In genomic region chr15:103358278-103359121, GRCm38 (mm10) we compare ENCODE assay signal across 8 mouse cellular contexts. TPM values are rescaled to one million over a fixed set of nuclear protein-coding genes. Genes with fewer than 3 reads are reported as not detected.
A peak's percentile ranks its signal among the peaks of the same experiment; 100 is the strongest.
DNase-seq lines count a peak whose midpoint lies in the region; ATAC-seq lines count a peak whose summit lies in the region.

No protein-coding gene starts in this region.

- 22% methylated on average over 3 of the region's 4 CpGs for WGBS in embryonic facial prominence, embryonic 14.5 days
- WGBS in limb, embryonic 11.5 days, result 30% methylated on average over 4 of the region's 4 CpGs

- H3K27me3 ChIP-seq in embryonic facial prominence, embryonic 14.5 days (replicated peaks; ENCODE audit: control insufficient read depth, insufficient read depth, low read length), result no peaks in the 10 kb centered on the region
- no peaks in the 10 kb centered on the region for H3K27me3 ChIP-seq in limb, embryonic 11.5 days (ENCODE audit: control insufficient read depth, insufficient read depth, low read length)

- H3K36me3 ChIP-seq in embryonic facial prominence, embryonic 14.5 days (ENCODE audit: control insufficient read depth, insufficient read depth, low read length), result peaks cover 37% of the 10 kb centered on the region
- H3K36me3 ChIP-seq in limb, embryonic 11.5 days (ENCODE audit: control insufficient read depth, insufficient read depth, low read length), result peaks cover 16% of the 10 kb centered on the region; the same call in 1 of the 2 replicates

- H3K4me2 ChIP-seq in embryonic facial prominence, embryonic 14.5 days (ENCODE audit: low read depth, low read length), result no peak overlapping the region
- H3K4me2 ChIP-seq in limb, embryonic 11.5 days (ENCODE audit: low read depth, severe bottlenecking), result no peak overlapping the region

- peak; percentile 65 for DNase-seq in embryo, embryonic 11 days
- no peak for DNase-seq in embryo, embryonic 9.5 days (ENCODE audit: extremely low spot score)
- peak; percentile 95 for DNase-seq in 3T3-L1 (ENCODE audit: low read depth, low spot score)
- DNase-seq in embryonic facial prominence, embryonic 14.5 days (ENCODE audit: low spot score), result peak; percentile 74
- peak; percentile 71 for DNase-seq in limb, embryonic 11.5 days (ENCODE audit: low spot score)
- DNase-seq in layer of hippocampus, postnatal 25 days (ENCODE audit: extremely low spot score in 1 of 2, low spot score in 1 of 2), result no peak
- DNase-seq in testis, postnatal 14 days (ENCODE audit: low spot score), result no peak
- no peak for DNase-seq in retina, embryonic 14.5 days (ENCODE audit: low spot score)

- peak; percentile 72 for ATAC-seq in embryonic facial prominence, embryonic 14.5 days (ENCODE audit: low read depth)
- ATAC-seq in limb, embryonic 11.5 days (ENCODE audit: insufficient number of reproducible peaks, low FRiP score, low TSS enrichment, low read depth), result peak; percentile 63

- no peak overlapping the region for H3K4me3 ChIP-seq in embryonic facial prominence, embryonic 14.5 days (ENCODE audit: low read depth, low read length)
- no peak overlapping the region for H3K4me3 ChIP-seq in limb, embryonic 11.5 days (ENCODE audit: low read depth, low read length)

- peak overlapping the region; percentile 51 for H3K9ac ChIP-seq in embryonic facial prominence, embryonic 14.5 days (ENCODE audit: low read depth, low read length)
- H3K9ac ChIP-seq in limb, embryonic 11.5 days (ENCODE audit: low read length), result no peak overlapping the region; the same call in 1 of the 2 replicates

- peak overlapping the region; percentile 87 for H3K27ac ChIP-seq in embryonic facial prominence, embryonic 14.5 days (replicated peaks; ENCODE audit: low read depth, low read length)
- peak overlapping the region; percentile 63 for H3K27ac ChIP-seq in limb, embryonic 11.5 days (replicated peaks; ENCODE audit: low read depth, low read length)

- peaks cover 14% of the 10 kb centered on the region for H3K4me1 ChIP-seq in embryonic facial prominence, embryonic 14.5 days (ENCODE audit: control insufficient read depth, insufficient read depth, low read length)
- peaks cover 19% of the 10 kb centered on the region for H3K4me1 ChIP-seq in limb, embryonic 11.5 days (ENCODE audit: control insufficient read depth, insufficient read depth, low read length)

- no peaks in the 10 kb centered on the region for H3K9me3 ChIP-seq in embryonic facial prominence, embryonic 14.5 days (ENCODE audit: control insufficient read depth, low read length)
- H3K9me3 ChIP-seq in limb, embryonic 11.5 days (ENCODE audit: control insufficient read depth, low read length), result no peaks in the 10 kb centered on the region

RNA-seq across cellular contexts. Expression of gene Itga5, which starts 8.1 kb away (rescaled TPM):
- 63.4 TPM in 2 replicates for polyA plus RNA-seq in embryonic facial prominence, embryonic 14.5 days (2014; fragmentation: Nextera tagmentation; extraction: Ambion mirVana)
- 28.6 and 31.7 TPM in 2 replicates for polyA plus RNA-seq in limb, embryonic 11.5 days (2014; fragmentation: Nextera tagmentation; extraction: Ambion mirVana)
- total RNA-seq in layer of hippocampus, postnatal 25 days (2021), result 1 to 10 TPM; 1.4 to 2.4 TPM

RNA-seq across cellular contexts. Expression of gene Zfp385a, which starts 18.6 kb away (rescaled TPM):
- polyA plus RNA-seq in embryonic facial prominence, embryonic 14.5 days (2014; fragmentation: Nextera tagmentation; extraction: Ambion mirVana), result 18.4 and 19.0 TPM in 2 replicates
- polyA plus RNA-seq in limb, embryonic 11.5 days (2014; fragmentation: Nextera tagmentation; extraction: Ambion mirVana), result 19.2 and 22.9 TPM in 2 replicates
- total RNA-seq in layer of hippocampus, postnatal 25 days (2021), result 10 to 100 TPM; 40.7 to 45.0 TPM

RNA-seq across cellular contexts. Expression of gene Gpr84, which starts 48.1 kb away (rescaled TPM):
- 0.13 and 0.47 TPM in 2 replicates for polyA plus RNA-seq in embryonic facial prominence, embryonic 14.5 days (2014; fragmentation: Nextera tagmentation; extraction: Ambion mirVana)
- polyA plus RNA-seq in limb, embryonic 11.5 days (2014; fragmentation: Nextera tagmentation; extraction: Ambion mirVana), result 0.31 TPM in 1 of 2 replicates, not detected in the other
- 1 to 10 TPM in 1 of 2 experiments, under 1 TPM in 1; 0.66 to 1.1 TPM for total RNA-seq in layer of hippocampus, postnatal 25 days (2021)

Comparison
In these comparisons a context has a peak if more than half of its experiments do, and no peak if none do; other contexts are left out.
1. DNase-seq: peak in embryo, embryonic 11 days (single experiment), 3T3-L1 (single experiment), embryonic facial prominence, embryonic 14.5 days (single experiment) and limb, embryonic 11.5 days (single experiment); none in embryo, embryonic 9.5 days (single experiment), layer of hippocampus, postnatal 25 days (0 of 2), testis, postnatal 14 days (single experiment) and retina, embryonic 14.5 days (single experiment).